Mouse (Mus musculus): ENCODE results near the gene Reg3b.
"Not testable (repeated sequence)": the region's sequence is repeated elsewhere in the genome, so short reads cannot be mapped to it uniquely, and the experiment has no call there.

Reg3b gene

GRCm38 (mm10) chr6:78385609-78386008, 15.2 kb downstream of the Reg3b start:
- no peaks in the 10 kb centered on the region for H3K36me3 ChIP-seq (ENCODE audit: insufficient read depth, low read length)

GRCm38 (mm10) chr6:78395323-78395722, 24.9 kb downstream of the Reg3b start, which contains the start of gene Reg2:
TSS of gene Reg2 (plus strand) at chr6:78395623.
- not testable (repeated sequence) for H3K9me3 ChIP-seq (ENCODE audit: low read length); H3K4me3 ChIP-seq (replicated peaks; ENCODE audit: low read length); H3K36me3 ChIP-seq (ENCODE audit: insufficient read depth, low read length); H3K4me1 ChIP-seq (replicated peaks; ENCODE audit: low read depth, low read length); H3K27me3 ChIP-seq (ENCODE audit: insufficient read depth, low read length)

More at GRCm38 (mm10) chr6:78385609-78386008, 15.2 kb downstream of the Reg3b start:
- no peak for TF ChIP-seq CTCF (conservative IDR thresholded peaks at IDR 0.05; ENCODE audit: low read length)
- TF ChIP-seq NANOG (IDR thresholded peaks at IDR 0.05; ENCODE audit: borderline replicate concordance, low read length): no peak
- no peak for TF ChIP-seq POU5F1 (IDR thresholded peaks at IDR 0.05; ENCODE audit: borderline replicate concordance, low read length)
- Histone ChIP-seq H3K4me3 (replicated peaks; ENCODE audit: low read length) (no peak overlapping the region), H3K4me1 (replicated peaks; ENCODE audit: low read depth, low read length) (no peaks in the 10 kb centered on the region), H3K27me3 (ENCODE audit: insufficient read depth, low read length) (no peaks in the 10 kb centered on the region), H3K9me3 (ENCODE audit: low read length) (no peaks in the 10 kb centered on the region)

GRCm38 (mm10) chr6:78422411-78422810, 52.0 kb downstream of the Reg3b start, which contains the start of gene Reg1:
TSS of gene Reg1 (plus strand) at chr6:78422711.
- not testable (repeated sequence) for H3K36me3 ChIP-seq (ENCODE audit: insufficient read depth, low read length); H3K4me3 ChIP-seq (replicated peaks; ENCODE audit: low read length); H3K4me1 ChIP-seq (replicated peaks; ENCODE audit: low read depth, low read length); H3K9me3 ChIP-seq (ENCODE audit: low read length); H3K27me3 ChIP-seq (ENCODE audit: insufficient read depth, low read length)
